Mouse (Mus musculus) megakaryocyte, embryonic 14.5 days (primary cell): Measurements from ENCODE around the gene Crygc.

Experiments used
- FLI1 ChIP-seq: IDR thresholded peaks from 2 replicates; pipeline ENCODE4 v1.6.1; 2012; ENCODE audit warnings: low read length, inconsistent platforms, mixed read lengths
- GATA1 ChIP-seq: IDR thresholded peaks from 3 replicates; pipeline ENCODE4 v1.6.1; 2012; ENCODE audit warnings: mixed read lengths, low read length, inconsistent platforms, borderline replicate concordance

- no peak for TF ChIP-seq GATA1
- no peak for TF ChIP-seq FLI1
These were observed 35.9 kb downstream of the Crygc start for GRCm38 (mm10) chr1:65037542-65037941.
